Mouse (Mus musculus) intestine, embryonic 14.5 days (tissue): Measurements from ENCODE around the gene Pklr. TPM values are rescaled to one million over a fixed set of nuclear protein-coding genes. Genes with fewer than 3 reads are reported as not detected.

ENCODE experiments used
- ATAC-seq: fragments of 200-750 bp; cut with Nextera tagmentation; replicated peaks from 2 replicates; pipeline ENCODE4 v1.8.0; 2017; ENCODE audit warnings: low read depth, moderate number of reproducible peaks, moderate TSS enrichment, moderate library complexity; ENCODE audit not compliant: low FRiP score, low TSS enrichment
- DNase-seq: peaks from one replicate; pipeline ENCODE4 v3.0.0-alpha.2; 2018; ENCODE audit warnings: low spot score
- H3K27ac ChIP-seq: fragments of 300-500 bp; sonication (generic); 2 replicates; pipeline ENCODE4 v1.5.1; 2014; ENCODE audit warnings: low read depth, mild to moderate bottlenecking, control low read depth
- H3K27me3 ChIP-seq: fragments of 300-500 bp; sonication (generic); replicated peaks from 2 replicates; pipeline ENCODE4 v1.6.1; 2014; ENCODE audit warnings: low read length, control low read depth; ENCODE audit not compliant: control insufficient read depth, insufficient read depth
- H3K36me3 ChIP-seq: fragments of 300-500 bp; sonication (generic); 2 replicates; pipeline ENCODE4 v1.6.1; 2014; ENCODE audit warnings: low read length, control low read depth; ENCODE audit not compliant: control insufficient read depth, insufficient read depth
- H3K4me1 ChIP-seq: fragments of 300-500 bp; sonication (generic); replicated peaks from 2 replicates; pipeline ENCODE4 v1.6.1; 2014; ENCODE audit warnings: low read length, control low read depth, mixed read lengths; ENCODE audit not compliant: control insufficient read depth, insufficient read depth
- H3K4me2 ChIP-seq: fragments of 300-500 bp; sonication (generic); 2 replicates; pipeline ENCODE4 v1.6.1; 2014; ENCODE audit warnings: low read length
- H3K4me3 ChIP-seq: fragments of 300-500 bp; sonication (generic); 2 replicates; pipeline ENCODE4 v1.5.1; 2014; ENCODE audit warnings: low read depth, low read length, control low read depth, mixed read lengths
- H3K9ac ChIP-seq: fragments of 300-500 bp; sonication (generic); 2 replicates; pipeline ENCODE4 v1.6.1; 2014; ENCODE audit warnings: mild to moderate bottlenecking, low read length
- H3K9me3 ChIP-seq: fragments of 300-500 bp; sonication (generic); 2 replicates; pipeline ENCODE4 v1.6.1; 2016; ENCODE audit warnings: low read length, control low read depth; ENCODE audit not compliant: control insufficient read depth
- WGBS: fragments of 180-500 bp; shearing (Covaris S2); extraction: QIAGEN DNeasy Blood & Tissue Kit; methylation state at CpG from one replicate; pipeline ENCODE4 v1.1.7; 2014; 5-methylcytosine and 5-hydroxymethylcytosine counted together
- polyA plus RNA-seq: library from polyadenylated mRNA; unstranded; fragments of >200 nt; fragmentation: Nextera tagmentation; extraction: Ambion mirVana; gene quantifications from 2 replicates; pipeline ENCODE4 v1.2.1, GENCODE M21; 2014

Pklr gene
- polyA plus RNA-seq, 1 experiment from 2014 or later: 13.3 TPM

- no peak overlapping the region for H3K9ac ChIP-seq
- ATAC-seq: no peak
- no peaks in the 10 kb centered on the region for H3K36me3 ChIP-seq
- H3K4me3 ChIP-seq: no peak overlapping the region
- no peak overlapping the region for H3K27ac ChIP-seq
- no peaks in the 10 kb centered on the region for H3K27me3 ChIP-seq
- WGBS: 53% methylated on average over 3 of the region's 3 CpGs
- peaks cover 2% of the 10 kb centered on the region; the same call in 1 of the 2 replicates for H3K4me1 ChIP-seq
- no peaks in the 10 kb centered on the region for H3K9me3 ChIP-seq
- H3K4me2 ChIP-seq: no peak overlapping the region
- DNase-seq: no peak
These were observed 28.4 kb upstream of the Pklr start for GRCm38 (mm10) chr3:89107545-89107944.

GRCm38 (mm10) chr3:89108146-89108545, 27.8 kb upstream of the Pklr start:
- H3K36me3 ChIP-seq: no peaks in the 10 kb centered on the region
- H3K27me3 ChIP-seq: no peaks in the 10 kb centered on the region
- no peaks in the 10 kb centered on the region for H3K9me3 ChIP-seq
- ATAC-seq (no peak), DNase-seq (no peak)
- no peak overlapping the region for H3K4me2 ChIP-seq
- no peak overlapping the region for H3K27ac ChIP-seq
- H3K9ac ChIP-seq: no peak overlapping the region
- no peak overlapping the region for H3K4me3 ChIP-seq
- WGBS: 56% methylated on average over 1 of the region's 1 CpGs
- no peaks in the 10 kb centered on the region for H3K4me1 ChIP-seq

GRCm38 (mm10) chr3:89113058-89113457, 22.9 kb upstream of the Pklr start:
- Histone ChIP-seq H3K27me3 (no peaks in the 10 kb centered on the region), H3K9me3 (no peaks in the 10 kb centered on the region), H3K4me3 (no peak overlapping the region), H3K36me3 (no peaks in the 10 kb centered on the region), H3K9ac (no peak overlapping the region), H3K4me1 (no peaks in the 10 kb centered on the region), H3K4me2 (no peak overlapping the region), H3K27ac (no peak overlapping the region)
- ATAC-seq (peak; percentile 50; the same call in 1 of the 2 replicates), DNase-seq (peak; percentile 50)
- WGBS: 69% methylated on average over 4 of the region's 4 CpGs

GRCm38 (mm10) chr3:89115522-89115921, 20.4 kb upstream of the Pklr start:
- no peaks in the 10 kb centered on the region for H3K4me1 ChIP-seq
- DNase-seq: no peak
- ATAC-seq: no peak
- no peaks in the 10 kb centered on the region for H3K9me3 ChIP-seq
- H3K27me3 ChIP-seq: no peaks in the 10 kb centered on the region
- H3K4me3 ChIP-seq: no peak overlapping the region
- H3K9ac ChIP-seq: no peak overlapping the region
- H3K4me2 ChIP-seq: no peak overlapping the region
- 8% methylated on average over 2 of the region's 2 CpGs for WGBS
- H3K27ac ChIP-seq: no peak overlapping the region
- H3K36me3 ChIP-seq: no peaks in the 10 kb centered on the region

GRCm38 (mm10) chr3:89123313-89123712, 12.6 kb upstream of the Pklr start:
- H3K4me2 ChIP-seq: no peak overlapping the region
- WGBS: 87% methylated on average over 2 of the region's 2 CpGs

GRCm38 (mm10) chr3:89124241-89124640, 11.7 kb upstream of the Pklr start:
- 81% methylated on average over 3 of the region's 3 CpGs for WGBS
- no peak for DNase-seq
- no peak overlapping the region for H3K4me3 ChIP-seq
- no peaks in the 10 kb centered on the region for H3K36me3 ChIP-seq
- H3K4me2 ChIP-seq: no peak overlapping the region
- H3K27ac ChIP-seq: no peak overlapping the region
- H3K9ac ChIP-seq: no peak overlapping the region
- no peaks in the 10 kb centered on the region for H3K9me3 ChIP-seq
- no peak for ATAC-seq
- H3K27me3 ChIP-seq: no peaks in the 10 kb centered on the region
- H3K4me1 ChIP-seq: no peaks in the 10 kb centered on the region

More at GRCm38 (mm10) chr3:89123313-89123712, 12.6 kb upstream of the Pklr start:
- ATAC-seq (no peak), DNase-seq (no peak)
- no peaks in the 10 kb centered on the region for H3K4me1 ChIP-seq
- H3K36me3 ChIP-seq: no peaks in the 10 kb centered on the region
- no peaks in the 10 kb centered on the region for H3K9me3 ChIP-seq
- H3K9ac ChIP-seq: no peak overlapping the region
- H3K27me3 ChIP-seq: no peaks in the 10 kb centered on the region
- H3K27ac ChIP-seq: no peak overlapping the region
- H3K4me3 ChIP-seq: no peak overlapping the region

- Histone ChIP-seq H3K4me3 (no peak overlapping the region), H3K27ac (no peak overlapping the region), H3K4me1 (no peaks in the 10 kb centered on the region), H3K9me3 (no peaks in the 10 kb centered on the region), H3K27me3 (no peaks in the 10 kb centered on the region), H3K9ac (no peak overlapping the region), H3K4me2 (no peak overlapping the region), H3K36me3 (no peaks in the 10 kb centered on the region)
- DNase-seq (no peak), ATAC-seq (no peak)
- WGBS: 94% methylated on average over 3 of the region's 3 CpGs
These were observed 10.0 kb upstream of the Pklr start for GRCm38 (mm10) chr3:89125981-89126380.

- no peaks in the 10 kb centered on the region for H3K36me3 ChIP-seq
- DNase-seq: no peak
- H3K9me3 ChIP-seq: no peaks in the 10 kb centered on the region
- H3K27me3 ChIP-seq: no peaks in the 10 kb centered on the region
- 90% methylated on average over 3 of the region's 3 CpGs for WGBS
- no peak overlapping the region for H3K4me3 ChIP-seq
- no peak overlapping the region for H3K9ac ChIP-seq
- 0 out of 2 replicates have a peak, but pooled peaks cover 5% of the 10 kb centered on the region for H3K4me1 ChIP-seq
- H3K27ac ChIP-seq: no peak overlapping the region
- ATAC-seq: no peak
- H3K4me2 ChIP-seq: no peak overlapping the region
These were observed 6.0 kb upstream of the Pklr start for GRCm38 (mm10) chr3:89129908-89130307.

GRCm38 (mm10) chr3:89131816-89132215, 4.1 kb upstream of the Pklr start:
- ATAC-seq: no peak
- Histone ChIP-seq H3K4me1 (0 out of 2 replicates have a peak, but pooled peaks cover 5% of the 10 kb centered on the region), H3K36me3 (no peaks in the 10 kb centered on the region), H3K27me3 (no peaks in the 10 kb centered on the region), H3K9me3 (no peaks in the 10 kb centered on the region), H3K27ac (no peak overlapping the region), H3K4me3 (no peak overlapping the region), H3K9ac (no peak overlapping the region; the same call in 1 of the 2 replicates), H3K4me2 (peak overlapping the region; percentile 59)
- 54% methylated on average over 4 of the region's 4 CpGs for WGBS
- DNase-seq: no peak
